Comparison of ENCODE assay signal across 9 mouse cellular contexts in genomic region chr19:6464306-6465071, GRCm38 (mm10). TPM values are rescaled to one million over a fixed set of nuclear protein-coding genes. Genes with fewer than 3 reads are reported as not detected.
DNase-seq lines count a peak whose midpoint lies in the region; ATAC-seq lines count a peak whose summit lies in the region.
"Had no signal": no experiment of that assay in that cellular context is flagged by ENCODE, and none has a peak within 500 bp of the region (broad histone marks: within the 10 kb centered on the region; RNA-seq: fewer than 3 reads in every experiment).

No protein-coding gene starts in this region.

- 0 out of 2 replicates have a peak, but pooled peaks have one; percentile 23 for ATAC-seq in heart, embryonic 16.5 days (replicated peaks; ENCODE audit: extremely low read depth, insufficient read depth, low FRiP score)
- ATAC-seq in hindbrain, embryonic 15.5 days (ENCODE audit: low FRiP score, low read depth), result peak; percentile 66
- peak; percentile 62 for ATAC-seq in midbrain, embryonic 16.5 days

- H3K9ac ChIP-seq in heart, embryonic 16.5 days (ENCODE audit: low read length), result no peak overlapping the region
- no peak overlapping the region for H3K9ac ChIP-seq in hindbrain, embryonic 15.5 days
- no peak overlapping the region for H3K9ac ChIP-seq in midbrain, embryonic 16.5 days (ENCODE audit: low read depth, low read length)

- no peaks in the 10 kb centered on the region for H3K36me3 ChIP-seq in heart, embryonic 16.5 days (ENCODE audit: control insufficient read depth, insufficient read depth)
- H3K36me3 ChIP-seq in heart, embryonic 10.5 days, result no peaks in the 10 kb centered on the region
- H3K36me3 ChIP-seq in hindbrain, embryonic 15.5 days, result peaks cover 7% of the 10 kb centered on the region
- H3K36me3 ChIP-seq in midbrain, embryonic 16.5 days (ENCODE audit: control insufficient read depth, insufficient read depth, low read length), result peaks cover 10% of the 10 kb centered on the region; the same call in 1 of the 2 replicates

- H3K27ac ChIP-seq in heart, embryonic 16.5 days (ENCODE audit: low read length), result no peak overlapping the region
- H3K27ac ChIP-seq in heart, embryonic 10.5 days, result no peak overlapping the region
- peak overlapping the region; percentile 69 for H3K27ac ChIP-seq in hindbrain, embryonic 15.5 days (replicated peaks)
- peak overlapping the region; percentile 71 for H3K27ac ChIP-seq in midbrain, embryonic 16.5 days (ENCODE audit: low read length)

- WGBS in heart, embryonic 16.5 days, result 37% methylated on average over 10 of the region's 10 CpGs
- 48% methylated on average over 10 of the region's 10 CpGs for WGBS in heart, embryonic 10.5 days
- 26% methylated on average over 10 of the region's 10 CpGs for WGBS in hindbrain, embryonic 15.5 days
- WGBS in midbrain, embryonic 16.5 days, result 36% methylated on average over 10 of the region's 10 CpGs

- no peaks in the 10 kb centered on the region; the same call in 1 of the 2 replicates for H3K4me1 ChIP-seq in heart, embryonic 16.5 days (ENCODE audit: control insufficient read depth, insufficient read depth, low read length)
- peaks cover 21% of the 10 kb centered on the region; the same call in 1 of the 2 replicates for H3K4me1 ChIP-seq in heart, embryonic 10.5 days
- H3K4me1 ChIP-seq in hindbrain, embryonic 15.5 days (replicated peaks), result peaks cover 34% of the 10 kb centered on the region
- H3K4me1 ChIP-seq in midbrain, embryonic 16.5 days (ENCODE audit: control insufficient read depth, insufficient read depth, low read length), result peaks cover 23% of the 10 kb centered on the region

- H3K4me2 ChIP-seq in heart, embryonic 16.5 days (ENCODE audit: low read depth, low read length), result no peak overlapping the region
- H3K4me2 ChIP-seq in hindbrain, embryonic 15.5 days, result no peak overlapping the region
- no peak overlapping the region for H3K4me2 ChIP-seq in midbrain, embryonic 16.5 days (ENCODE audit: low read length)

- H3K4me3 ChIP-seq in heart, embryonic 16.5 days (ENCODE audit: low read length), result no peak overlapping the region
- H3K4me3 ChIP-seq in heart, embryonic 10.5 days, result no peak overlapping the region
- no peak overlapping the region for H3K4me3 ChIP-seq in hindbrain, embryonic 15.5 days
- no peak overlapping the region for H3K4me3 ChIP-seq in midbrain, embryonic 16.5 days (ENCODE audit: low read depth, low read length)
- H3K4me3 ChIP-seq: myocyte had no signal

- H3K27me3 ChIP-seq in heart, embryonic 16.5 days (ENCODE audit: control insufficient read depth, insufficient read depth, low read length), result 0 out of 2 replicates have a peak, but pooled peaks cover 10% of the 10 kb centered on the region
- H3K27me3 ChIP-seq in heart, embryonic 10.5 days (ENCODE audit: insufficient read depth, poor library complexity, severe bottlenecking), result peaks cover 37% of the 10 kb centered on the region
- no peaks in the 10 kb centered on the region for H3K27me3 ChIP-seq in hindbrain, embryonic 15.5 days
- H3K27me3 ChIP-seq in midbrain, embryonic 16.5 days (ENCODE audit: control insufficient read depth, insufficient read depth, low read depth, low read length), result no peaks in the 10 kb centered on the region

- H3K9me3 ChIP-seq in heart, embryonic 16.5 days (replicated peaks; ENCODE audit: control insufficient read depth, low read length), result no peaks in the 10 kb centered on the region
- no peaks in the 10 kb centered on the region for H3K9me3 ChIP-seq in heart, embryonic 10.5 days
- H3K9me3 ChIP-seq in hindbrain, embryonic 15.5 days, result no peaks in the 10 kb centered on the region
- no peaks in the 10 kb centered on the region for H3K9me3 ChIP-seq in midbrain, embryonic 16.5 days (replicated peaks; ENCODE audit: control insufficient read depth, low read length, poor library complexity, severe bottlenecking)

- DNase-seq in heart, embryonic 10.5 days (ENCODE audit: low spot score), result no peak
- peak; percentile 64 for DNase-seq in cerebellum, adult 11-12 months
- DNase-seq in adrenal gland, postnatal 4 days (ENCODE audit: low spot score in 2 of 2), result no peak
- DNase-seq in embryo, embryonic 10.5 days (ENCODE audit: low spot score), result no peak
- no peak for DNase-seq in yolk sac, embryonic 10.5 days (ENCODE audit: low spot score)

RNA-seq across cellular contexts. Expression of gene Nrxn2, which starts 46.0 kb away (rescaled TPM):
- 0.37 and 0.77 TPM in 2 replicates for polyA plus RNA-seq in heart, embryonic 16.5 days (2015; fragmentation: Nextera tagmentation; extraction: Ambion mirVana)
- 0.10 and 1.1 TPM in 2 replicates for polyA plus RNA-seq in heart, embryonic 10.5 days (2016; fragmentation: Nextera tagmentation; extraction: Ambion mirVana)
- 44.3 and 46.6 TPM in 2 replicates for polyA plus RNA-seq in hindbrain, embryonic 15.5 days (2015; fragmentation: Nextera tagmentation; extraction: Ambion mirVana)
- polyA plus RNA-seq in midbrain, embryonic 16.5 days (2015; fragmentation: Nextera tagmentation; extraction: Ambion mirVana), result 30.4 and 37.5 TPM in 2 replicates
- total RNA-seq in adrenal gland, postnatal 4 days (2021), result 10 to 100 TPM; 17.8 to 18.3 TPM

Comparison
In these comparisons a context has a peak if more than half of its experiments do, and no peak if none do; other contexts are left out.
1. H3K27ac ChIP-seq: peak in hindbrain, embryonic 15.5 days (single experiment) and midbrain, embryonic 16.5 days (single experiment); none in heart, embryonic 16.5 days (single experiment) and heart, embryonic 10.5 days (single experiment).
2. RNA of gene Nrxn2, which starts 46.0 kb away (polyA plus RNA-seq): 44.3 to 46.6 TPM in hindbrain, embryonic 15.5 days and 30.4 to 37.5 TPM in midbrain, embryonic 16.5 days; 0.10 to 1.1 TPM in heart, embryonic 10.5 days and 0.37 to 0.77 TPM in heart, embryonic 16.5 days; every median in the first group is over 10 times any median in the second.
3. Peak in every context shown above with its lines, with median percentiles within 50 percentile points of each other: ATAC-seq.